Mouse (Mus musculus): ENCODE data around the gene Olfr9.
"Not testable (repeated sequence)": the region's sequence is repeated elsewhere in the genome, so short reads cannot be mapped to it uniquely, and the experiment has no call there.

Gene Olfr9

GRCm38 (mm10) chr10:128989131-128989530 lies at the start of gene Olfr9:
TSS of gene Olfr9 (plus strand) at chr10:128989431.
- DNase-seq, result not testable (repeated sequence)

DNA sequence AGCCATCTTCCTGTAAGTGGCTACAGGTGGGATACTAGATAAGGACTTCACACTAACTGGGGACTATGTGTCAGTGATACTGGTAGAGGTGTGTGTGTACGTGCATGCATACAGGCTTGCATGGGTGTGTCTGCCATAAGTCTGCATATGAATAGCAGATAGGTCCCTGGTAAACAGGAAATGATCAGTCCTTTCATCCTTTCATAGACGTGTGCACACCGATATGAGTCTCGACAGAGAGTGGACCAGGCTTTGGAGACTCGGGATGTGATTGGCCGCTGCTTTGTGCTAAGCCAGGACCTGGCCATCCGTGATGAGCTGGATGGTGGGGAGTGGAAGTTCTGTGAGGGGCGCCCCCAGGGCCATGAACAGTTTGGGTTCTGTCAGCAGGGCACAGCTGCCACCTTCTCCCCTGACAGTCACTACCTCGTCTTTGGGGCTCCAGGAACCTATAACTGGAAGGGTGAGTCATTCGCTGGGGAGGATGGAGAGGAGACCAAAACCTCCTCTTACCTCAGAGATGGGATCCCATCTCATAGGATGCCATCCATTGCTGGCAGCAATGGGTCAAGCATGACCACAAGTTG lies 48.7 kb upstream of the Olfr9 start:
- DNase-seq, result no peak

- DNase-seq, result peak; percentile 61 to 72
These were observed 43.6 kb upstream of the Olfr9 start for GRCm38 (mm10) chr10:128945675-128946074.

- DNase-seq, result no peak
These were observed 41.7 kb upstream of the Olfr9 start for GRCm38 (mm10) chr10:128947496-128947895.

GRCm38 (mm10) chr10:128950208-128950887 lies 38.9 kb upstream of the Olfr9 start:
- DNase-seq, result no peak

DNA sequence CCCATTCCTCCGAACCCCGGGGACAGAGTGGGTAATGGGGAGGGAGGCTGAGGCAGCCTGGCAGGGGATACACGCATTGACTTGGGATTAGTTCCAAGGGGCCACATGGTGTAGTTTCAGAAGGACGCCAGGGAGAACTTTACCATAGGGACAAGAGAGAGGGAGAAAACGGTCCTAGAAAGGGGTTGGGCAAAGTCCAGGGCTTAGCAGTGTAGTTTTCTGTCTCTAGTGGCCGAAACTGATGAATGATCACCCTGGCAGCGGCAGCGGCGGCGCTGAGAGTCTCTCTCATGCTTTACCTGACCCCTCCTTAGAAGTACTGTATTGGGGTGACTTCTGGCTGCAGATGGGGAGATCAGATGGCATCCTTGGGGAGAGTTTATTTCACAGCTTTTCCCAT lies 30.9 kb upstream of the Olfr9 start:
- no peak for DNase-seq

GRCm38 (mm10) chr10:128960142-128960541 lies 29.1 kb upstream of the Olfr9 start:
- no peak for DNase-seq

DNA sequence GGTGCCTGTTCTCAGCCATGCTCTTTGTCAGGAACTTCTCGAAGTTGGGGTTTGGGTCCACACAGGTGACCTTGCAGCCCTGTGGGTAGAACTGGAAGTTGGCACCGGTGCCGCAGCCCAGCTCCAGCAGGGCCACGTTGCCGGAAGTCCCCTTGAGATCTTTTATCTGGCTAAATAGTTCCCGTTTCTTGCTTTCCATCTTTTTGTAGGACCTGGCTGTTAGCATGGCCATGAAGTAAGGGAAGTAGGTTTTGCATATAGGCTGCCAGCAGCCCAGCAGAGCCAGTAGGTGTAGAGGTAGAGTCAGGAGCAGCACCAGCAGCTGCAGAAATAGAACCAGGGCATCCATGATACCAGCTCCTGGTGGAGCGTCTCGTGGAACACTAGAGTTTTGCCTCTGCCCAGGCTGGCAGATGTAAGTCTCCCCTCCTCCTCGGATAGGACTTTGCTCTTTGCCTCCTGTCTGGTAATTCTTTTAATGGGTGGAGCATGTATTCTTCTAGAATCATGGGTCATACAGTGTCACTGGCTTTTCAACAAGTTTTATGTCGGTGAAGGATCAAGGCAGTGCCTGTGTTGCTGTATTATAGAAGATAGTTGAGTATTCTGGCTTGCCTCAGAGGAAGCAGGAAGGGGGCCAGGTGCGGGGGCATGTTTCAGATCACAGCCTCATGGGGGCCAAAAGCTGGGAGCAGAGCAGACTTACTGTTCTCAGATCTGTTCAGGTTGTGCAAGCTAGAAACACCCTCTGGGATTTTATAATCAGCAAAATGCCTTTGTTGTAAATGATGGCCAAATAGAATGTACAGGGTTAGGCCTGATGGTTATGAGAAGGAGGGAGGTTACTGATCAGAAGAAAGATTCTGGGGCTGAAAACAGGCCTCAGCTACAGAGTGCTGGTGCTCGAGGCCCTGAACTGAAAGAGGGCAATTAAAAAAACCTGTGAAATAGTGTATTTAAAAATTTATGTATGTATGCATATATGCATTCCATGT lies 28.3 kb upstream of the Olfr9 start, which contains the start of gene Mettl7b:
TSS of gene Mettl7b (minus strand) at position 399 of the 995 bp plus-strand sequence.
- DNase-seq, result no peak

GRCm38 (mm10) chr10:128964961-128965360 lies 24.3 kb upstream of the Olfr9 start:
- DNase-seq, result no peak

- DNase-seq, result no peak
These were observed 23.4 kb upstream of the Olfr9 start for GRCm38 (mm10) chr10:128965871-128966270.

DNA sequence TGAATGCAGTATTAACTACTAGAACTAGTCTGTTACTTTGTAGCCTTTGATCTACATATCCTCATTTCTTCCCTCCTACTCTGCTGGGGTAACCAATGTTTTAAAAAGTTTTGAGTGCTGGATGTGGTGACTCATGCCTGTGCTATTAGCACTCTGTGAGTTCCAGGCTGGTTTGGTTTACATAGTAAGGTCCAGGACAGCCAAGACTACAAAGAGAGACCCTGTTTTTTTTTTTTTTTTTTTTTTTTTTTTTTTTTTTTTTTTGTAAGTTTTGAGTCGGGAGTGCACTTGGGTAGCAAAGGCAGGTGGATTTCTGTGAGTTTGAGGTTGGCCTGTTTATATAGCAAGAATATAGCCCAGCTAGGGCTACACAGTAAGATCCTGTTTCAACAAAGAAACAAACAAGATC lies 20.9 kb upstream of the Olfr9 start:
- no peak for DNase-seq

DNA sequence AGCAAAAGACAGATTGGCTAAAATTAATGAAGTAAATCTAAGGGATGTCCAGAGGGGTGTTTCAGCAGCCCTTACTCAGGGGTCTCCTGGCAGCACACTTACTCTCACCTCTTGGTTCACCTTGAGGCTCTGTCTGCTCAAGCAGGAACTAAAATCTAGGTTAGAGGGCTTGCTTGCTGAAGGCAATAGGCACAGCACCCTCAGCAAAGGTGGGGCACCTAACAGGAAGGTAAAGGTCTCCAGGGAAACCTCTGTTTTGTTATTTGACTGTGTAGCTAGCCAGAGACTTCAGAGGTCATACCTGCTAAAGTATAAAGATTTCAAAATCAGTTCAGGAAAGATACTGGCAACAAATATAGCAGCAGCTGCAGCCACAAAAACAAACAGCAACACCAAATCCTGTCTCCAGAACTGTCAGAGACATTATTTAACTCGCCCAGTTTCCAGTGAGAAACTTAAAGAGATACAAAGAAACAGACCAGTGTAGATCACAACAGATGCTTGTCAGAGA lies 18.4 kb upstream of the Olfr9 start:
- no peak for DNase-seq

DNA sequence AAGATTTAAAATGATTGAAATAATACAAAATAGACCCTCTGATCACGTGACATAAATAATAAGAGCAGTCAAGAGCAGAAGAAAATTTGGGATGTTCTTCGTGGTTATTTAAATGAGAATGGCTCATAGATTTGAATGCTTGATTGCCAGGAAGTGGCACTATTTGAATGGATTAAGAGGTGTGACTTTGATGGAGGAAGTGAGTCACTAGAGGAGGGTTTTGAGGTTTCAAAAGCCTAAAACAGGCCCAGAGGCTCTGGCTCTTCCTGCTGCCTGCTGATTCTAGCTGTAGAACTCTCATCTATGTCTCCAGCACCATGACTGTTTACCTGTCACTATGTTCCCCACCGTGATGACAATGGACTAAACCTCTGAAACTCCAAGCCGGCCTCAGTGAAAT lies 16.4 kb upstream of the Olfr9 start:
- no peak for DNase-seq

- no peak for DNase-seq
These were observed 12.8 kb upstream of the Olfr9 start for GRCm38 (mm10) chr10:128976395-128976794.

DNA sequence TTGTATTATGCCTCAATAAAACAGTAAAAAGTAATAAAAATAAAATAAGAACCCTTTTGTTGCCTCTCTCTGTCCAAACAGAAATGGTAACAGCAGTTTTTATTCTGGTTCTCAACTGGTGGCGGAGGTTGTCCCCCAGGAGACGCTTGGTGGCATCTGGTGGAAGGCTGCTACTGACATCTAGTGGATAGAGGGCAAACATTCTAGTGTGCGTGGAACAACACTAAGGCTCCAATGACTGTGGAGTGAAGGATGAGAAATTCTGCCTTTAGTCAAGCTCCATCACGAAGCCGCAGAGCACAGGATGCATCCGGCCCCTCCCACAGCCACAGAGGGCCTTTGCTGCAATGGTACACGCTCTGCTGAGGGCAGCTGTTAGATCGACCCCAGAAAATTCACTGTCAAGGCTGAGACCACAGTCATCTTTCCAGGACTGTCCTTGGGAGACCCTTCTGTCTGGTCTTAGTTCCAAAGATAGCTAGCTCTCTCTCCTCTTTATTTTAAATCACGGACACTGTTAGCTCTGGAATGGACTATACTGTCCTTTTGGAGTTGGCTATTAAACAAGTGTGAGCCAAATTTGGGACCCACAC lies 11.6 kb upstream of the Olfr9 start:
- DNase-seq, result peak; percentile 55 to 75

DNA sequence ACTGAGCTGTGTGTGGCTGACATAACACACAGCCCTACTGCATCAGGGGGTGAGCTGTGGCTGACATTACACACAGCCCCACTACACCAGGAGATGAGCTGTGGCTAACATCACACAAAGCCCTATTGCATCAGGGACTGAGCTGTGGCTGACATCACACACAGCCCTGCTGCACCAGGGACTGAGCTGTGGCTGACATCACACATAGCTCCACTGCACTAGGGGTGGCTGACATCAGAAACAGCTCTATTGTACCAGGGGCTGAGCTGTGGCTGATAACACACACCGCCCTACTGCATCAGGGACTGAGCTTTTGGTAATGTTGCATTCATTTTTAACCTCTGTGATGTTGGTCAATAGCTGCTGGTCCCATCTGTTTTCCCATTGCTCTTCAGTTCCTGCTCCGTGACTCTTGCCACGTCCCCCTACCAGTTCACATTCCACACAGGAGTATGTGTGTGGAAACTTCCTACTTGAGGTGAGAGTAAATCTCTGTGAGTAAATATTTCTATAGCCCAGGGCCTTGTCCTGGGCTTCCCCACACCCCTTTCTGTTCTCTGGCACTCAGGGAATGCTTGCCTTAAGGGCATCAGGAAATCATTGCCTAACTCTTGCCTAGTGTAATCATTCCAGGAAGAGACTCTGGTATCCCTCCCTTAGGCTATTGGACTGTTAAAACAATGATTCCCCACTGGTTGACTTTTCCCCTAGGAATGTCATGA lies 8.4 kb upstream of the Olfr9 start:
- no peak for DNase-seq

DNA sequence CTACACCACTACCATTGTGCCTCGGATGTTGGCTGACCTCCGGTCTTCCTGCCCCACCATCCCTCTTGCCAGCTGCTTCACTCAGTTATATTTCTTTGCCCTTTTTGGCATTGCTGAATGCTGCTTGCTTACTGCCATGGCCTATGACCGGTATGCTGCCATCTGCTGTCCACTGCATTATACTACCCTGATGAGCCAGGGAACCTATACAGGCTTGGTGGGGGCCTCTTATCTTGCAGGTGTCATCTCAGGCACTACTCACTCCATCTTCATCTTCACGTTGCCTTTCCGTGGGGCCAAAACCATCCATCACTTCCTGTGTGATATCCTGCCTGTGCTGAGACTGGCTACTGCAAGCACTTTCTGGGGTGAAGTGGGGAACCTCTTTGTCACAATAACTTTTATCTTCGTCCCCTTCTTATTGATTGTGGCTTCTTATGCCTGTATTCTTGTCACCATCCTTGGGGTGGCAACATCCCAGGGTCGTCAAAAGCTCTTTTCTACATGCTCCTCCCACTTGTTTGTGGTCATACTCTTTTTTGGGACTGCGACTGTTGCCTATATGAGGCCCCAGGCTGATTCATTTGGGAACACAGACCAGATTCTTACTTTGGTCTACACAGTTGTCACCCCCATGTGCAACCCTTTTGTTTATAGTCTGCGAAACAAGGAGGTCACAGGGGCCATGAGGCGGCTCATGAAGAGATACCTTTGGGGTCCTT lies 1.1 kb downstream of the Olfr9 start:
- DNase-seq, result not testable (repeated sequence)

DNA sequence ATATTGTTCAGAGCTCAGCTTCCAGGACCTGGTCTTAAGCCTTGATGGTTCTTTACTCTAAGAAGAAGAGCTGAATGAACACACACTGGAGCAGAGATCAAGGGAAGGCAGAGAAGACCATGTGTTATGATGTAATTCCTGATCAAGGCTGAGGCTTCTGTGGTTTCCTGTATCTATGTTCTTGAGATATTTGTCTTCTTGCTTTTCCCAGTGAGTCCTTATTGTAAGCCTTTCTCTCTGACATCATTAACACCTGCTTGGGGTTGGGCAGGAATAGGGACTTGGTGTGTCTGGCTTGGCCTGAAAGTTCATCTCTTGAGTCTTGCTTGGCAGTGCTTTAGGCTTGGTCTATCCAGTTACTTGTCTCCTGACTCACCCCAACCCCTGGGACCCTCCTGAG lies 1.8 kb downstream of the Olfr9 start:
- no peak for DNase-seq

DNA sequence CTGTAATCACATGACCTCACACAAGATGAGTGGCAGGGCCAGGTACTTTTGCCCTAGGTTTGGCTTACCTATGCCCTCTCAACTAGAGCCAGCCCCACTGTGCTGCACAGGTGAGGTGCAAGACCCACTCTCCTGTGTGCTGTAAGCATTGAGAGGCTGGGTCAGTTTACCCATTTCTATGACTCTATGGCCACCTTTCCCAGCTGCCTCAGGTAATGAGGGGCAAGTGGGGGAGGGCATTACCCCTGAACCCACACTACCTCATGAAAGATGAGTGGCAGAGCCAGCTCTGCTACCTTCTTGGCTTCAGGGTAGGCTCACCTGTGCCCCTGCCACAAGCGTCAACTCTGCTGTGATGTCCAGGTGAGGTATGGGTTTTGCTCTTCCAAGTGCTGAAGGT lies 6.6 kb downstream of the Olfr9 start:
- no peak for DNase-seq

- no peak for DNase-seq
These were observed 7.4 kb downstream of the Olfr9 start for GRCm38 (mm10) chr10:128996523-128997040.
